Mouse (Mus musculus): ENCODE data around the gene Mcpt1. TPM values are rescaled to one million over a fixed set of nuclear protein-coding genes. Genes with fewer than 3 reads are reported as not detected.
"Not testable (repeated sequence)": the region's sequence is repeated elsewhere in the genome, so short reads cannot be mapped to it uniquely, and the experiment has no call there.

The Mcpt1 gene
- not detected for total RNA-seq (2021)

- DNase-seq (ENCODE audit: low spot score in 2 of 2); intact Hi-C loops (cut with DNase I): not testable (repeated sequence)
Measured at GRCm38 (mm10) chr14:56017671-56018070, at the start of gene Mcpt1. Mcpt1 (plus strand) TSS chr14:56017971.

GRCm38 (mm10) chr14:55987464-55987863 lies 30.3 kb upstream of the Mcpt1 start:
- DNase-seq (ENCODE audit: low spot score in 2 of 2); intact Hi-C loops (cut with DNase I): not testable (repeated sequence)

- intact Hi-C loops (cut with DNase I) = no loop called here
- no peak for DNase-seq (ENCODE audit: low spot score in 2 of 2)
Measured at GRCm38 (mm10) chr14:56013147-56013546, 4.6 kb upstream of the Mcpt1 start.

- intact Hi-C loops (cut with DNase I) = no loop called here
- no peak for DNase-seq (ENCODE audit: low spot score in 2 of 2)
Measured at GRCm38 (mm10) chr14:56013924-56014323, 3.8 kb upstream of the Mcpt1 start.

- peak in 1 of 2 experiments; percentile 72 for DNase-seq (ENCODE audit: low spot score in 2 of 2)
- intact Hi-C loops (cut with DNase I) = no loop called here
Measured at GRCm38 (mm10) chr14:56019446-56019845, 1.7 kb downstream of the Mcpt1 start.

- DNase-seq (ENCODE audit: low spot score in 2 of 2); intact Hi-C loops (cut with DNase I): not testable (repeated sequence)
Measured at GRCm38 (mm10) chr14:56021305-56021704, 3.5 kb downstream of the Mcpt1 start.

- DNase-seq (ENCODE audit: low spot score in 2 of 2); intact Hi-C loops (cut with DNase I): not testable (repeated sequence)
Measured at GRCm38 (mm10) chr14:56030395-56030794, 12.6 kb downstream of the Mcpt1 start, which contains the start of gene Mcpt9. Mcpt9 (minus strand) TSS chr14:56030495.

- no peak for DNase-seq (ENCODE audit: low spot score in 2 of 2)
- intact Hi-C loops (cut with DNase I) = no loop called here
Measured at GRCm38 (mm10) chr14:56034433-56034832, 16.7 kb downstream of the Mcpt1 start.

- DNase-seq (ENCODE audit: low spot score in 2 of 2); intact Hi-C loops (cut with DNase I): not testable (repeated sequence)
Measured at GRCm38 (mm10) chr14:56041792-56042191, 24.0 kb downstream of the Mcpt1 start, which contains the start of gene Mcpt2. Mcpt2 (plus strand) TSS chr14:56042041.

GRCm38 (mm10) chr14:56055408-56055807 lies 37.6 kb downstream of the Mcpt1 start:
- no peak for DNase-seq (ENCODE audit: low spot score in 2 of 2)
- intact Hi-C loops (cut with DNase I) = no loop called here

GRCm38 (mm10) chr14:56057722-56058121 lies 40.0 kb downstream of the Mcpt1 start:
- intact Hi-C loops (cut with DNase I) = no loop called here
- DNase-seq (ENCODE audit: low spot score in 2 of 2) = no peak

GRCm38 (mm10) chr14:56062213-56062612 lies 44.4 kb downstream of the Mcpt1 start, which contains the start of gene Mcpt4:
Mcpt4 (minus strand) TSS chr14:56062313.
- intact Hi-C loops (cut with DNase I); DNase-seq (ENCODE audit: low spot score in 2 of 2): not testable (repeated sequence)

Other genes starting within 250 kb of the Mcpt1 start
- 1 to 10 TPM; 3.8 to 7.1 TPM for gene Adcy4, start 233.9 kb upstream of the Mcpt1 start, total RNA-seq (2021)
- under 1 TPM in 1 of 2 experiments, not detected in 1; 0.96 TPM for gene Ripk3, start 229.1 kb upstream of the Mcpt1 start, total RNA-seq (2021)
- 1 to 10 TPM; 1.3 to 2.6 TPM for gene Nfatc4, start 194.8 kb upstream of the Mcpt1 start, total RNA-seq (2021)
- 10 to 100 TPM in 1 of 2 experiments, 1 to 10 TPM in 1; 6.5 to 10.5 TPM for gene Nynrin, start 164.0 kb upstream of the Mcpt1 start, total RNA-seq (2021)
- gene Cbln3, start 133.6 kb upstream of the Mcpt1 start, total RNA-seq (2021) = under 1 TPM; 0.14 to 0.25 TPM
- gene Khnyn, start 133.0 kb upstream of the Mcpt1 start, total RNA-seq (2021) = 10 to 100 TPM; 10.1 to 10.7 TPM
- 10 to 100 TPM; 96.3 to 96.9 TPM for gene Sdr39u1, start 117.7 kb upstream of the Mcpt1 start, total RNA-seq (2021)
- gene Cma1, start 73.3 kb upstream of the Mcpt1 start, total RNA-seq (2021) = not detected
- gene Cma2, start 67.0 kb upstream of the Mcpt1 start, total RNA-seq (2021) = not detected
- gene Mcpt9, start 12.5 kb downstream of the Mcpt1 start, total RNA-seq (2021) = not detected
- gene Mcpt2, start 24.1 kb downstream of the Mcpt1 start, total RNA-seq (2021) = not detected
- gene Mcpt4, start 44.3 kb downstream of the Mcpt1 start, total RNA-seq (2021) = not detected
- not detected for gene Mcpt8, start 67.3 kb downstream of the Mcpt1 start, total RNA-seq (2021)
- not detected for gene Ctsg, start 84.6 kb downstream of the Mcpt1 start, total RNA-seq (2021)
- not detected for gene Gzme, start 102.7 kb downstream of the Mcpt1 start, total RNA-seq (2021)
- gene Gzmd, start 114.6 kb downstream of the Mcpt1 start, total RNA-seq (2021) = not detected
- gene Gzmg, start 141.6 kb downstream of the Mcpt1 start, total RNA-seq (2021) = not detected
- not detected for gene Gzmn, start 156.6 kb downstream of the Mcpt1 start, total RNA-seq (2021)
- gene Gzmf, start 193.4 kb downstream of the Mcpt1 start, total RNA-seq (2021) = not detected
- gene Gzmc, start 216.7 kb downstream of the Mcpt1 start, total RNA-seq (2021) = not detected
- not detected for gene Gzmb, start 244.3 kb downstream of the Mcpt1 start, total RNA-seq (2021)

Data from left cerebral cortex, postnatal 25 days (tissue).